Mouse (Mus musculus): ENCODE data around the gene Pagr1a. TPM values are rescaled to one million over a fixed set of nuclear protein-coding genes. Genes with fewer than 3 reads are reported as not detected.

The Pagr1a gene
- polyA plus RNA-seq, 1 experiment = 11.3 TPM

GRCm38 (mm10) chr7:127021563-127022527 lies 4.7 kb upstream of the Pagr1a start:
- DNase-seq (ENCODE audit: low read depth, low spot score) = no peak
- WGBS = 47% methylated on average over 5 of the region's 5 CpGs

GRCm38 (mm10) chr7:127020901-127021562 lies 3.9 kb upstream of the Pagr1a start, which contains the start of the genes Gm42742 and Prrt2:
TSS of gene Gm42742 (minus strand) at chr7:127021097.
TSS of gene Prrt2 (minus strand) at chr7:127021211.
- no peak for DNase-seq (ENCODE audit: low read depth, low spot score)
- whole genome bisulfite sequencing = 3% methylated on average over 37 of the region's 37 CpGs

- WGBS = 53% methylated on average over 5 of the region's 5 CpGs
- DNase-seq (ENCODE audit: low read depth, low spot score) = no peak
Observed at GRCm38 (mm10) chr7:127020491-127020890, 3.3 kb upstream of the Pagr1a start.

DNA sequence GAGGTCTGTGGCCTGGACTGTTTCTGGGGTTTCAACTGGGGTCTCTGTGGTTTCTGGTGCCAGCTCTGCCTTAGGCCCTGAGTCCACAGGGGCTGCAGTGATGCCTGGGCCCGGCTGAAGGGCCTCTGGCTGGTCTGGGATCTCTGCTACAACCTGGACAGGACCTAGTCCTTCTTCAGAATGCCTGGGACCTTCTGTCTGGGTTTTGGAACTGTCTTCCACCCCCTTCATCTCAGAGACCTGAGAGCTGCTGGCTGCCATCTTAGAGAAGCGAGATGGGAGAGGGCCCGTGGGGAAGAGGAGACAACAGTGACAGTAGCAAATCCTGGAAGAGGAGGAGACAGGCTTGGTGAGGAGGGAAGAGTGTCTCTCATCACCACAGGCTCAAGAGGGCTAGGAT lies 2.9 kb upstream of the Pagr1a start:
- DNase-seq (ENCODE audit: low read depth, low spot score) = no peak
- 75% methylated on average over 3 of the region's 3 CpGs for WGBS

- WGBS = 77% methylated on average over 14 of the region's 14 CpGs
- DNase-seq (ENCODE audit: low read depth, low spot score) = no peak
Observed at GRCm38 (mm10) chr7:127019306-127019960, 2.3 kb upstream of the Pagr1a start.

GRCm38 (mm10) chr7:127018416-127019305 lies 1.5 kb upstream of the Pagr1a start:
- WGBS = 80% methylated on average over 15 of the region's 15 CpGs
- no peak for DNase-seq (ENCODE audit: low read depth, low spot score)

DNA sequence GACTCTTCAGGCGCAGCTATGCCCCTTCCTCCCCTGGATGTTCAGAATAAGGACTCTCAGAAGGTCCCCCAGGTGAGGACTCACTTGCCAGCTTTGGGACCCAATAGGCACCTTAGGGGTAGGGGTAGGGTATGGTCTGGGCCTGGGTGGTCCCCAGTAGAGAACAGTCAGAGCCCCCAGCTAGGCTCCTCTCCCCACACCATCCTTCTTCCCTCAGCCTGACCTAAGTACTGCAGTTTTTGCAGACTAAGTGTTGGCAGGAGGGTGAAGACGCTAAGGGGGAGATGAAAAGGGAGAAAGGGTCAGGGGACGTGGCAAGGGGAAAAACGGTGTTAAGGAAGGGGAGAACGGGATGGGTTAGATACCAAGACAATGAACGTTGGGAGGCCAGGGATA lies 796 bp upstream of the Pagr1a start:
- DNase-seq (ENCODE audit: low read depth, low spot score) = no peak
- 54% methylated on average over 6 of the region's 6 CpGs for WGBS

GRCm38 (mm10) chr7:127016486-127016938 lies 640 bp downstream of the Pagr1a start:
- WGBS = under 1% methylated on average over 22 of the region's 22 CpGs
- DNase-seq (ENCODE audit: low read depth, low spot score) = no peak

- no peak for DNase-seq (ENCODE audit: low read depth, low spot score)
Observed at GRCm38 (mm10) chr7:127016481-127016485, 869 bp downstream of the Pagr1a start, which contains the start of gene Pagr1b. TSS of gene Pagr1b (minus strand) at chr7:127016484.

- 2% methylated on average over 10 of the region's 10 CpGs for WGBS
- DNase-seq (ENCODE audit: low read depth, low spot score) = peak; percentile 64
Observed at GRCm38 (mm10) chr7:127016081-127016480, 1.1 kb downstream of the Pagr1a start.

- no peak for DNase-seq (ENCODE audit: low read depth, low spot score)
- 75% methylated on average over 12 of the region's 12 CpGs for WGBS
Observed at GRCm38 (mm10) chr7:127014993-127015392, 2.2 kb downstream of the Pagr1a start.

GRCm38 (mm10) chr7:127014320-127014719 lies 2.8 kb downstream of the Pagr1a start, which contains the start of gene Mvp:
TSS of gene Mvp (minus strand) at chr7:127014621.
- WGBS = under 1% methylated on average over 11 of the region's 11 CpGs
- peak; percentile 80 for DNase-seq (ENCODE audit: low read depth, low spot score)

DNA sequence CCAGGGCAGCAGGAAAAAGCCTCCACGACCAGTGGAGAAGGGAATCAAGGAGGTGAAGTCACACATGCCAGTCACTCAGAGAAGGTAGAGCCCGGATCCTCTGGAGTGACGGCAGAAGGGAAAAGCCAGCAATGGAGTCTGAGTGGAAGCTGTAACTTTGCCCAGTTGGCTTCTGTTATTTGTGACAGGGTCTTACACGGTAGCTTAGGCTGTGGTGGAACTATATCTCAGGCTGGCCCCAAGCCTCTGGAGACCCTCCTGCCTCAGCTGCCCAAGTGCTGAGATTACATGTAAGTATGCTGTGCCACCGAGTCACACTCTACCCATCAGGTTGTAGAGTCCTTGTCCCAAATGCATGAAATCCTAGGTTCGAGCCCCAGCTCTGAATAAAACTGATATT lies 3.8 kb downstream of the Pagr1a start:
- 71% methylated on average over 6 of the region's 6 CpGs for WGBS
- no peak for DNase-seq (ENCODE audit: low read depth, low spot score)

DNA sequence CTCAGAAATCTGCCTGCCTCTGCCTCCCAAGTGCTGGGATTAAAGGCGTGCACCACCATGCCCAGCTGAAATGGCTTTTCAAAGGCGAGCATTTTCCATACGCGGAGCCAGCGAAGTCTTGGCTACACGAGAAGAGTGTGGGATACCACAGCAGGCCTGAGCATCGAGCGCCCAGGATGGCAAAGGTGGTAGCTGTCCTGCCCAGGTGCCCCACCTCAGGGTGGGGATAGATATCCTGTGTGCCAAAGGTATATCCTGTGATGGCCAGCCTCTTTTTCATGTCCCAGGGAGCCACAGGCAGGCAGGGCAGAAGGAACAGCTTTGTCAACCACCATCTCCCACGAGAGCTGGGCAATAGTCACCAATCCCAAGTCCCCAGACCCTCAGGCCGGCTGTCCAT lies 4.3 kb downstream of the Pagr1a start:
- DNase-seq (ENCODE audit: low read depth, low spot score) = no peak
- 65% methylated on average over 10 of the region's 10 CpGs for WGBS

GRCm38 (mm10) chr7:127012374-127012773 lies 4.8 kb downstream of the Pagr1a start:
- DNase-seq (ENCODE audit: low read depth, low spot score) = no peak
- WGBS = 59% methylated on average over 6 of the region's 6 CpGs

- 54% methylated on average over 2 of the region's 2 CpGs for WGBS
- no peak for DNase-seq (ENCODE audit: low read depth, low spot score)
Observed at GRCm38 (mm10) chr7:127011717-127012116, 5.4 kb downstream of the Pagr1a start.

- no peak for DNase-seq (ENCODE audit: low read depth, low spot score)
- WGBS = 89% methylated on average over 2 of the region's 2 CpGs
Observed at GRCm38 (mm10) chr7:127011051-127011450, 6.1 kb downstream of the Pagr1a start.

DNA sequence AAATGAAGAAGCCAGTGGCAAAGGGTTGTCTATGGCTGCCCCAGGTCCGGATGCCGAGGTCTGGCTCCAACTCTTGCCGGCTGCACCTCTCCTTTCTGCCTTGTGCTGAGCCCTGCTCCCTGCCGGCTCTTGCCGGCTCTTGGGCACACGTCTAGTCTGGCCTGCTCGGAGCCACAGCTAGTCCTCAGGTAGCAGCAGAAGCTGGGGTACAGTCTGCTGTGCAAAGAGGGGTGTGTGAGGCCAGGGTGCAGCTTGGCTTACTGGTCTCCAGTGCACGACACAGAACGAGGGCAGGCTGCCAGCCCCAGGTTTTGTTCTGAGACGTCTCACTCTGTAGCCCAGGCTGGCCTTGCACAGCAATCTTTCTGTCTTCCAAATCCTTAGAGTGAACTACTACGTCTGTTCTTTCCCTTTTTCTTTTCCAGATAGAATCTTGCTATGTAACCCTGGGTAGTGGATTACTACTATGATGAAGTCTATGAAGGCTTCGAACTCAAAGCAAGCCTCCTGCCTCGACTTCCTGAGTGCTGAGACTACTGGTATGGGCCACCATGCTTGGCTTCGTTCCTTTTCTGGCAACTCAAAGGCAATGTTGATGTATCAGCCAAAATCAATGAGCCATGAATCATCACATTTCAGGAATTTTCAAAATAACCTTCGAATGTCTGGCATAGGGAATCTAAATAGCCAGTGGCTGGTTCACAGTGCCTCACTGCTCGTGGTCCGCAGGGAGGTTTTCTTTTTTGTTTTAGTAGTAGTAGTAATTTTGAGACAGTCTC lies 7.7 kb downstream of the Pagr1a start:
- no peak for DNase-seq (ENCODE audit: low read depth, low spot score)
- 46% methylated on average over 17 of the region's 17 CpGs for WGBS

All from large intestine, adult 2 months (tissue).